Mouse (Mus musculus) layer of hippocampus, adult 9-10 months (tissue): ENCODE data around the gene Vmn1r226.

Experiments used
- DNase-seq: peaks from one replicate; pipeline ENCODE4 v3.0.0; 2022; ENCODE audit warnings: low spot score

Gene Vmn1r226

DNA sequence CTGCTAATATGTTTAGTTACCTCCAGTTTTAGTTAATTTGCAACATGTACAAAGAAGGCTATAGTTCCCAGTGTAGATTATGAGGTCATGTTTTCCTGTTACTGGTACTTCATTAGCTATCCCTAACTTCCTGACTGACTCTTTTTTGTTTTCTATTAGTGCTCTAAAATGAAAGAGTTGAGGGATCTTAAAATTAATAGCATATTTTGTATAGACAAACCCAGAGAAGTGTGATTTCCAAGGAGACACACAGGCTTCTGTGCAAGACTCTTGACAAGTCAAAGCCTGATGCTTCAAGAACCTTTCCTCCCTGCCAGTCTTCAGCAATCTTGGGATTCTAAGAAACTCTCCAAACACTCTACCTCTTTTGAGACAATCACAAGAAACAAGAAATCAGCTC lies at the start of gene Vmn1r226:
Vmn1r226 (plus strand) TSS at position 301 of the 400 bp plus-strand sequence.
- DNase-seq = no peak

DNA sequence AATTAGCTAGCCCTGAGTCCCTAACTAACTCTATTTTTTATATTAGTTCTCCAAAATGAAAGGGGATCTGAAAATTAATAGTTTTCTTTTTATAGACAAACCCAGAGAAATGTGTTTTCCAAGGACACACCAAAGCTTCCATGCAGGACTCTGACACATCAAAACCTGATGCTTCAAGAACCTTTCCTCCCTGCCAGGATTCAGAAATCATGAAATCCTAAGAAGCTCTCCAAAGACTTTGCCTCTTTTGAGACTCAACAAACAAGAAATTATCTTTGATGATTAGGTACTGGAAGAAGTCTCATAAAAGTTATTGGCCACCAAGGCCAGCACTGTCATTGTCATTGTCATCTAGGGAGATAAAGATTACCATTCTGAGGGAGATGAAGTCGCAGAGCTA lies 46.9 kb downstream of the Vmn1r226 start, which contains the start of gene Vmn1r227:
Vmn1r227 (plus strand) TSS at position 301 of the 400 bp plus-strand sequence.
- no peak for DNase-seq
